Mouse (Mus musculus) cortical plate, adult 2 months (tissue): ENCODE measurements around the gene Vars2. TPM values are rescaled to one million over a fixed set of nuclear protein-coding genes. Genes with fewer than 3 reads are reported as not detected.

Experiments
- H3K27ac ChIP-seq: fragments of 200-500 bp; 2 replicates; pipeline ENCODE4 v1.5.1; 2012; ENCODE audit warnings: low read length, control low read depth, inconsistent platforms; ENCODE audit not compliant: insufficient read depth
- H3K4me1 ChIP-seq: fragments of 200-500 bp; 2 replicates; pipeline ENCODE4 v1.6.1; 2011; ENCODE audit warnings: low read length; ENCODE audit not compliant: control insufficient read depth, insufficient read depth
- H3K4me3 ChIP-seq: fragments of 200-500 bp; 2 replicates; pipeline ENCODE4 v1.5.1; 2011; ENCODE audit warnings: mild to moderate bottlenecking, low read length, control low read depth; ENCODE audit not compliant: insufficient read depth
- CTCF ChIP-seq: fragments of 200-500 bp; IDR thresholded peaks from 2 replicates; pipeline ENCODE4 v1.5.1; 2011; ENCODE audit warnings: mild to moderate bottlenecking, control low read depth, low read length; ENCODE audit not compliant: insufficient read depth; ENCODE audit errors: extremely low read depth
- POLR2A ChIP-seq: fragments of 200-500 bp; IDR thresholded peaks from 2 replicates; pipeline ENCODE4 v1.6.1; 2011; ENCODE audit warnings: mild to moderate bottlenecking, low read length, control low read depth; ENCODE audit not compliant: insufficient read depth; ENCODE audit errors: extremely low read depth
- polyA plus RNA-seq: library from polyadenylated mRNA; depleted of rRNA; stranded (reverse); fragments of >200 nt; gene quantifications from 2 replicates; pipeline ENCODE4 v1.2.3, GENCODE M21; 2012

Vars2 gene
- polyA plus RNA-seq, 1 experiment = 34.5 TPM

DNA sequence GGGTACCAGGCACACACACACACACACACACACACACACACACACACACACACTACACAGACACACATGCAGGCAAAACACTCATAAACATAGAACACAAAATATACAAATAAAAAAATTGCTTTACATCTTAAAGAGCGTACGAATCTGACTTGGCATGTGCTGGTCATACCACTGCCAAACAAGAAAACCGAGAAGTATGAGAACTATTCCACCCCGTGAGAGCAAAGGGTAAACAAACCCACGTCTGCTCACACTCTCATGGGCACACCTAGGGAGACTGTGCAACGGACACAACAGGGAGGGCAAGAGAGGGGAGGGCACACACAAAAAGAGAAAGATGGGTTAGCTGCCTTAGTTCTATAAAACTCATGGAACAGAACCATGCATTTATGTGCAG lies 29.3 kb upstream of the Vars2 start:
- H3K4me3 ChIP-seq = peak overlapping the region; percentile 29
- no peak for TF ChIP-seq CTCF
- no peak for TF ChIP-seq POLR2A
- H3K4me1 ChIP-seq = peaks cover 13% of the 10 kb centered on the region
- peak overlapping the region; percentile 92 for H3K27ac ChIP-seq

DNA sequence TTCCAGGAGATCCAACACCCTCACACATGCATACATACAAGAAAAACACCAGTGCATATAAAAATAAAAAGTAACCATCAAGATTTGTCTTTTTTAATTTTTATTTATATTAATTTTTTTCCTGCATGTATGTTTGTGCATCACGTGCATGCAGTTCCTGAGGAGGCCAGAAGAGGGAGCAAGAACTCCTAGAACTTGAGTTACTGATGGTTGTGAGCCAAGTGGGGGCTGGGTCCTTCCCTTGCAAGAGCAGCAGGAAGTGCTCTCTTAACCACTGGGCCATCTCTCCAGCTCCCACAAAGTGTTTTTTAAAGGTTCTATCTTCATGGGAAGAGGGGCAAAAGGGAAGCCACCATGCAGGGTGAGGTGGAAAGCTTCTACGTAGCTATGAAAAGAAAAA lies 27.9 kb upstream of the Vars2 start:
- TF ChIP-seq POLR2A = no peak
- peak; percentile 29; the same call in 1 of the 2 replicates for TF ChIP-seq CTCF
- no peak overlapping the region for H3K27ac ChIP-seq
- H3K4me1 ChIP-seq = peaks cover 13% of the 10 kb centered on the region
- no peak overlapping the region for H3K4me3 ChIP-seq

DNA sequence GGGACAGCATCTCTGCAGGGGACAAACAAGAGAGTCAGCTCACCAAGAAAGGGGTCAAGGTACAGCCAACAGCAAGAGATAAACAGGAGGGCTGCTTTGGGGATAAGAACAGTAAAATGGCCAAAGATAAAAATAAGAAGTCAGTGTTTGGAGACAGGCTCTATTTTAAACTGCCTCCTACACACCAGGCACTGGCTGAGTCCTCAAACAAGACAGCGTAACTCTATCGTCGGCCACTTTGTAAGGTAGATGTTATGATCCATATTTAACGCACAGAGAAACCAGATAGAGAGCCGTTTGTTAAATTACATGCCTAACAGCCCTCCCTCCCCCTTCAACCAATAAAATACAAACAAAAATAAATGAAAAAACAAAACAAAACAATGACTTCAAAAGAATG lies 26.5 kb upstream of the Vars2 start:
- Histone ChIP-seq H3K4me1 (peaks cover 13% of the 10 kb centered on the region), H3K4me3 (no peak overlapping the region), H3K27ac (no peak overlapping the region)
- no peak for TF ChIP-seq POLR2A
- no peak for TF ChIP-seq CTCF

DNA sequence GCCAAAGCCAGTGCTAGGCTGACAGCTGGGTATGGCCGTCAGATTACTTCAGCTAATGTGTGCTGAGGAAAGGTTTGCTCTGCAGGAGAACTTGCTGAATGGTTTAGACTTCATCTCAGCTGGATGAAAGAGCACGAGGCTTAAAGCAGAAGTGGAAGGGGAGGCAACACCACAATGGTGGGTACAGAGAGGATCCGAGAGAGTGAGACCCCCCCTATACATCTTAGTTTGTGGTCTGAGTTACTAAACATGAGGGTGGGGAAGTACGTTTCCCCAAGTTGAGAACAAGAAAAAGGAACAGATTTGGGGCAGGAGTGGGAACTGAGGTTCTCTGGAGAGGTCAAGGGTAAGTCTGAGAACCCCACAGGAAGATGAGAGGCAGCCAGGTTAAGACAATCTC lies 25.0 kb upstream of the Vars2 start:
- peaks cover 6% of the 10 kb centered on the region for H3K4me1 ChIP-seq
- no peak overlapping the region for H3K4me3 ChIP-seq
- TF ChIP-seq CTCF = no peak
- TF ChIP-seq POLR2A = no peak
- no peak overlapping the region for H3K27ac ChIP-seq

DNA sequence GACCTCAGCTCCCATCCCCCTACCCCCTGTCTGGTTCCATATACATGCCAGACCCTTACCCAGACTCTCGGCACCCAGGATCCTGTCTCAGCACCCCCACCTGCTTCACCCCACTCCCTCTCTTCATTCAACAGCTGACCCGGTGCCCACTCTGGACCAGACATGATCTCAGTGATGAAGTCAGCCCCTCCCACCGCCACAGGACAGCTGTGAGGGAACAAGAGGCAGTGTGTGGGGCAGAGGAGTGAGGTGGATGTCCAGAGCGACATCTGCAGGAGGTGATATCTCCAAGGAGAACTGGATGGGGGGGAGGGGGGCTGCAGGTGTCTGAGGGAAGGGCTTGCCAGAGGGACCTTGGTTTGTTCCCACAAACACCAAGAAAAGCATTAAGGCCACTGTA lies 24.4 kb upstream of the Vars2 start:
- no peak overlapping the region for H3K4me3 ChIP-seq
- no peak overlapping the region for H3K27ac ChIP-seq
- TF ChIP-seq CTCF (no peak), POLR2A (no peak)
- H3K4me1 ChIP-seq = peaks cover 5% of the 10 kb centered on the region

DNA sequence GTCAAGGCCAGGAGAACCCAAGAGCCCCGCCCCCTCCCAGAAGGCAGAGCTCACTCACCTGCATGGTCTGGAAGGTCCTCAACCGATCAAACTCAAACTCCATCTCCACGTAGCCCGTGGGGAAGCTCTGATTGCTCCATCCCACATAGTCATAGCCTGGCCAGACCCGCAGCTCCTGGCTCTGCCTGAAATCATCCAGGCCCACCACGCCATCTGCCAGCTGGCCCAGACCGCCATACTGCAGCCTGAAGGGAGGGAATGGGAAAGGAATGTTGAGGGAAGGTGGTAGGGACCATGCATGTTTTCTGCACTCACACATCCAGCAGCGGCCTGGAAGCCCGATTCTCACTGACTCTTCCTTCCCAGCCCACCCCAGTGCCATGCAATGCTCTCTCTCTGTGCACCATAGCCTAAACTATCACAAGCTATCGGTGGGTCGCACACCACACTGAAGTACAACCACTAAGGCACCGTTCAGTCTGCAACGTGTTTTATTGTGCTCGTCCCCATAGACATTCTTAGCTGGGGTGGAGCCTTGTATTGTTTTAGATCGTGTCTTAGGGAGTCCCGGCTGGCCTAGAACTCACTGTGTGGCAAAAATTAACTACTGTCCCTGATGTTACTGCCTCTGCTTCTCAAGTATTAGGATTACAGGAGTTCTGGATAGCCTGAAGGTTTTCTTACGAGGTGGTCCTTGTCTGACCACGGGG lies 22.7 kb upstream of the Vars2 start:
- no peak overlapping the region for H3K4me3 ChIP-seq
- H3K27ac ChIP-seq = no peak overlapping the region
- peaks cover 4% of the 10 kb centered on the region; the same call in 1 of the 2 replicates for H3K4me1 ChIP-seq
- TF ChIP-seq POLR2A = no peak
- TF ChIP-seq CTCF = no peak

DNA sequence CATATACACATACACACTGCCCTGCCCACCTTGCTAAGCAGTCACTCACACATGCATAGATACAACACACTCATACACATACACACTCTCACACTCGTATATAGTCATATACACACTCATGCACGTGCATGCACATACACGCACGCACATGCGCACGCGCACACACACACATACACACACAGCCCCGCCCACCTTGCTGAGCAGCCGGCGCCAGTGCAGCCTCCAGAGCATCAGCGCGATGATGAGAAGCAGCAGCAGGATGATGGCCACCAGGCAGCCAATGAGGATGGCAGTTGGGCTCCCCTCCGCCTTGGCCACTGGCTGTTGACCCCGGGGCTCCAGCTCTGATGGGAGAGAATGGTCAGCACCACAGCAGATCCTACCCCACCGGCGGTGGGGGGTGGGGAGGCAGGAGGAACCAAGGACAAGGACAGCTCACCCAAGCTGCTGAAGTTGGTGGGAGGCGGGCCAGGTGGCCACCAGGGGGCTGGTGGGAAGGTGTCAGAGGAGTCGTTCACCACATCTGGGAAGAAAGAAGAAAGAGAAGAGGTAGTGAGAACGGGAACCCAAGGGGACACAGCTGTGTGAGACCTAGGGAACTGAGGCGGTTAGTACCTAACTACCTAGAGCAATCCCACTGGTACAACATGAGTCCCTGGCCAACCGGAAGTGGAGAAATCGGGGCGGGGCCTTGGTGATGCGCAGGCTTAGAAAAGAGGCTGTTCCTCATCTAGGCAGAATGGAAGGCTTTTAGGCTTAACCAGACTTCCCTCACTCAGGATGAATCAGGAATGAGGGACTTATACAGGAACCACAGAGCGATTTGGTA lies 21.2 kb upstream of the Vars2 start:
- TF ChIP-seq CTCF (no peak), POLR2A (no peak)
- no peak overlapping the region for H3K27ac ChIP-seq
- H3K4me1 ChIP-seq = peaks cover 1% of the 10 kb centered on the region; the same call in 1 of the 2 replicates
- no peak overlapping the region for H3K4me3 ChIP-seq

DNA sequence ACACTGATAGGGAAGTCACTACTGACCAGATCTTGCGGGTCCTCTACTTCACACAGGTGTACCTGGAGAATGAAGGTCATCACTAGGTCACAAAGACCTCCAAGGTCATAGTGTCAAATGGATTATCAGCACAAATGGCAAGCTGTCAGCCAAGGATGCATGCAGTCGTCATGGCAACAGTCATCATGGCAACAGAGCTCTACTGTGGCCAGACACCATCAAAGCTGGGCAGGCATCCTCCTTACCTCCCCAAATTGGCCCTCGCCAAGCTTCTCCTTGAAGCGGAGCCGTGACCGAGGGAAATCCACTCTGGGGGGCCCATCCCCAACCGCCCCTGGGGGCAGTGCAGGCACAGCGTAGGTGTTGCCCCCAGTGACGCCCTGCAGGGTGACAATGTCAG lies 17.7 kb upstream of the Vars2 start:
- no peak overlapping the region for H3K27ac ChIP-seq
- no peaks in the 10 kb centered on the region for H3K4me1 ChIP-seq
- no peak overlapping the region for H3K4me3 ChIP-seq
- no peak for TF ChIP-seq CTCF
- no peak for TF ChIP-seq POLR2A

DNA sequence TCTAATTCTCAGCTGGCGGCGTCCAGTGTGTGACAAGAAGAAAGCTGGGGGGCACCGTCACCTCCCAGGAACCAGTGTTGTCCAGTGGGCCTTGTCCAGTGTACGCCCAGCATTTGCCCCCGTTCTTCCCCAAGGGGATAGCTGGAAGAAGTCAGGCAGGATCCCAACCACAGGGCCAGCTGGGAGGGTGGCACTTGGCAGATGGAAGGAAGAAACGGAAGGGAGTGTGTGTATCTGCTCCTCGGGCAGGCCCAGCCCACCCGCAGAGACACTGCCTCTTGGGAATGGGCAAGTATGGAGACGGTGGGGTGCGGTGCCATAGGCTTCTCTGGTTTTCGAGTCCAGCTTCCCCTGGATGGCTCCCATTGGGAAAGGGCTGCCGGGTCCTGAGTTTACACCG lies 14.6 kb upstream of the Vars2 start:
- Histone ChIP-seq H3K4me1 (no peaks in the 10 kb centered on the region), H3K4me3 (no peak overlapping the region), H3K27ac (no peak overlapping the region)
- no peak for TF ChIP-seq POLR2A
- TF ChIP-seq CTCF = no peak

DNA sequence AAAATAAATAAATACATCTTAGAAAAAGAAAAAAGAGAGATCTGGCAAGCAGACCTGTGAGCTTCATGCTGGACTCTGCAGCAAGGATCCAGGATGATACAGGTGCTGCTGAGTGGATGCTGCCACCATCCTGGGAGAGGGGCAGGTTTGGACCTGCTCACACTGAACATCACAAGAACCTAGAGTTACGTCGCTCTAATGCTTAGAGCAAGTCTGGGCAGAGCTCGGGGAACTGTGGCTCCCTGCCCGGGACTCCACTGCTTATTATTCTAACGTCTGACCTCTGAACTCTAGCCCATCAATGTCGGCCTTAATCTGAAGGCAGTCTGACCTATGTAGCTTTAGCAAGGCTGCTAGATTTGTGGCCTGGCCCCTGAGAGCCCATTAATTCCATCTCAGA lies 13.2 kb upstream of the Vars2 start:
- Histone ChIP-seq H3K4me1 (no peaks in the 10 kb centered on the region), H3K4me3 (no peak overlapping the region), H3K27ac (no peak overlapping the region)
- TF ChIP-seq POLR2A = no peak
- no peak for TF ChIP-seq CTCF
